Mouse (Mus musculus) limb, embryonic 11.5 days (tissue): ENCODE measurements at regions not wholly inside any gene's neighbourhood (a gene's known extent, or its start where the extent isn't known, plus 50 kb on each side); places are given as distances from the start of the nearest gene placed in this dataset.
A peak's percentile ranks its signal among the peaks of the same experiment; 100 is the strongest.

ENCODE experiments used
- ATAC-seq: fragments of 200-750 bp; cut with Nextera tagmentation; 2 replicates; pipeline ENCODE4 v1.8.0; 2017; ENCODE audit warnings: low read depth; ENCODE audit not compliant: insufficient number of reproducible peaks, low FRiP score, low TSS enrichment
- DNase-seq: peaks from one replicate; pipeline ENCODE4 v3.0.0-alpha.2; 2015; ENCODE audit warnings: low spot score
- H3K27ac ChIP-seq: fragments of 300-500 bp; sonication (generic); replicated peaks from 2 replicates; pipeline ENCODE4 v1.5.1; 2014; ENCODE audit warnings: low read depth, mild to moderate bottlenecking, low read length
- H3K27me3 ChIP-seq: fragments of 300-500 bp; sonication (generic); 2 replicates; pipeline ENCODE4 v1.6.1; 2014; ENCODE audit warnings: mild to moderate bottlenecking, low read length, mixed read lengths; ENCODE audit not compliant: control insufficient read depth, insufficient read depth
- H3K36me3 ChIP-seq: fragments of 300-500 bp; sonication (generic); 2 replicates; pipeline ENCODE4 v1.6.1; 2014; ENCODE audit warnings: mild to moderate bottlenecking, low read length, moderate library complexity, mixed read lengths; ENCODE audit not compliant: control insufficient read depth, insufficient read depth
- H3K4me1 ChIP-seq: fragments of 300-500 bp; sonication (generic); 2 replicates; pipeline ENCODE4 v1.6.1; 2014; ENCODE audit warnings: low read length, mixed read lengths; ENCODE audit not compliant: control insufficient read depth, insufficient read depth
- H3K4me2 ChIP-seq: fragments of 300-500 bp; sonication (generic); 2 replicates; pipeline ENCODE4 v1.6.1; 2014; ENCODE audit warnings: low read depth, mild to moderate bottlenecking, moderate library complexity; ENCODE audit not compliant: severe bottlenecking
- H3K4me3 ChIP-seq: fragments of 300-500 bp; sonication (generic); 2 replicates; pipeline ENCODE4 v1.5.1; 2014; ENCODE audit warnings: low read depth, low read length
- H3K9ac ChIP-seq: fragments of 300-500 bp; sonication (generic); 2 replicates; pipeline ENCODE4 v1.6.1; 2014; ENCODE audit warnings: mild to moderate bottlenecking, low read length
- H3K9me3 ChIP-seq: fragments of 300-500 bp; sonication (generic); 2 replicates; pipeline ENCODE4 v1.6.1; 2016; ENCODE audit warnings: low read length; ENCODE audit not compliant: control insufficient read depth
- WGBS: fragments of 180-500 bp; shearing (Covaris S2); extraction: QIAGEN DNeasy Blood & Tissue Kit; methylation state at CpG from one replicate; pipeline ENCODE4 v1.1.7; 2014; 5-methylcytosine and 5-hydroxymethylcytosine counted together

DNA sequence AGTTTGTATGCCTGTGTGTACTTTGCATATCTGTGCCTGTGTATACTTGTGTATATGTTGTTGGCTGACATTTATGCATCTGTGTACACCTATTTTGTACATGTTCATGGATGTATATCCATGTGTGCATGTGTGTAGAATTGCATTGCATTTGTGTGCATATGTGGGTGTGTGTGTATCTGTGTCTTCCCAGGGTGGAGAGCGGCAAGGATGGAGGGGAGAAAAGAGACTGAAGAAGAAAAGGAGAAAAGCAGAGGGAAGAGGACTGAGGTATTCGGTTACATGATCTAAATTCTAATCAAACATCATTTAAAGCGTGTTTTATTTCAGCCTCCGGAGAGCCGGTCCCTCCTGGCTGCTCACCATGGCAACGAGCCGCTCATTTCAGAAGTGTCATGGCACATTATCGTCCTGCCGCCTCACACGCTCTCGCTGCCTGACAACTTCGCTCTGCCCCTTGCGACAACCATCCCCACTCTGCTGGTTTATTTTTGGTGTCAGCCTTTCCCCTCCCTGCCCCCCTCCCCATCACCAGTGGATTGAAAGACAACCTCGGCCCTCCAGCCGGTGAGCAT is 58.6 kb downstream of the Mrm1 start:
- 38% methylated on average over 15 of the region's 15 CpGs for WGBS
- H3K9me3 ChIP-seq, result no peaks in the 10 kb centered on the region
- H3K36me3 ChIP-seq, result no peaks in the 10 kb centered on the region
- no peak overlapping the region for H3K27ac ChIP-seq
- H3K27me3 ChIP-seq, result 0 out of 2 replicates have a peak, but pooled peaks cover 3% of the 10 kb centered on the region
- ATAC-seq (no peak), DNase-seq (no peak)
- peaks cover 9% of the 10 kb centered on the region; the same call in 1 of the 2 replicates for H3K4me1 ChIP-seq
- H3K9ac ChIP-seq, result no peak overlapping the region
- H3K4me3 ChIP-seq, result no peak overlapping the region
- no peak overlapping the region for H3K4me2 ChIP-seq

DNA sequence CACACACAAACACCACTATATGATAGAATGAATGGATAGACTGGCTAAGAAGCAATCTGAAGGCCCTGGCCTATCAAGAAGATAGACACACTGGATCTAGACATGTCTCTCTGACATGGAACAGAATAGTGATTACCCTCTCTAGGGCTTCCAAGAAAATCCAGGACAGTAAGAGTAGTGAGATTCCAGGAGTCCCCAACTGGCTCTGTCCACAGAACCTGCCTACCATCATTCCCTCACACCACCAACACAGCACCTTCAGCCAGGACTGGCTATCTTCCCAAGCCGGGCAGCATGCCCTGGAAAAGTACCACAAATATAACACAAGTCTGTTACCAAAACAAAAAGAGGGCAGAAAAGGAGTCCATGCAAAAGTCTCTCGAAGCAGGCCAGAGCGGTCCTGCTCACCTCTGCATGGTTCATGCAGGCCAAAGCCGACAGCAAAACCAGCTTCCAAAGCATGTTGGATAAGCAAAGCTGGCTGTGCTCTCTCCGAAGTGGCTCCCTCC is 59.8 kb downstream of the Mrm1 start:
- WGBS, result 87% methylated on average over 5 of the region's 5 CpGs
- Histone ChIP-seq H3K4me1 (peaks cover 3% of the 10 kb centered on the region; the same call in 1 of the 2 replicates), H3K36me3 (no peaks in the 10 kb centered on the region), H3K27me3 (no peaks in the 10 kb centered on the region), H3K9ac (no peak overlapping the region), H3K9me3 (no peaks in the 10 kb centered on the region), H3K4me3 (no peak overlapping the region), H3K27ac (no peak overlapping the region), H3K4me2 (no peak overlapping the region)
- ATAC-seq, result no peak
- DNase-seq, result no peak

DNA sequence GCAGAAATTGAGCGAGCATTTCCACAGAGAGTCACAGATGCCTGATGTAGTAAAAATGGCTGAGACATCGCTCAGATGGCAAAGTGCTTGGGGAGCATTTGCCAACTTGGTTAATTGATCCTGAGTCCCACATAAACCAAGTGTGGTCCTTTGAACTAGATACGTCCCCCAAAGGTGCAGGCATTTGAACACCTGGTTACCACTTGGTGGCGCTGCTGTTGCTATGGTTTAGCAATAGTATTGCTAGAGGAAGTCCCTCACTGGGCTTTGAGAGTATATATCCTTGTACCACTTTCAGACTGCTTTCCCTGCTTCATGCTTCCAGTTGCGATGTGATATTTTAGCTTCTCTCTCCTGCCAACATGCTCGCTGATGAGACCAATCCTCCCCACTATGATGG is 67.3 kb downstream of the Mrm1 start:
- no peak overlapping the region for H3K9ac ChIP-seq
- no peak for ATAC-seq
- 75% methylated on average over 6 of the region's 6 CpGs for WGBS
- H3K27me3 ChIP-seq, result no peaks in the 10 kb centered on the region
- no peak overlapping the region for H3K4me2 ChIP-seq
- H3K27ac ChIP-seq, result no peak overlapping the region
- H3K4me1 ChIP-seq, result no peaks in the 10 kb centered on the region
- H3K4me3 ChIP-seq, result no peak overlapping the region
- H3K9me3 ChIP-seq, result no peaks in the 10 kb centered on the region
- H3K36me3 ChIP-seq, result no peaks in the 10 kb centered on the region
- no peak for DNase-seq

DNA sequence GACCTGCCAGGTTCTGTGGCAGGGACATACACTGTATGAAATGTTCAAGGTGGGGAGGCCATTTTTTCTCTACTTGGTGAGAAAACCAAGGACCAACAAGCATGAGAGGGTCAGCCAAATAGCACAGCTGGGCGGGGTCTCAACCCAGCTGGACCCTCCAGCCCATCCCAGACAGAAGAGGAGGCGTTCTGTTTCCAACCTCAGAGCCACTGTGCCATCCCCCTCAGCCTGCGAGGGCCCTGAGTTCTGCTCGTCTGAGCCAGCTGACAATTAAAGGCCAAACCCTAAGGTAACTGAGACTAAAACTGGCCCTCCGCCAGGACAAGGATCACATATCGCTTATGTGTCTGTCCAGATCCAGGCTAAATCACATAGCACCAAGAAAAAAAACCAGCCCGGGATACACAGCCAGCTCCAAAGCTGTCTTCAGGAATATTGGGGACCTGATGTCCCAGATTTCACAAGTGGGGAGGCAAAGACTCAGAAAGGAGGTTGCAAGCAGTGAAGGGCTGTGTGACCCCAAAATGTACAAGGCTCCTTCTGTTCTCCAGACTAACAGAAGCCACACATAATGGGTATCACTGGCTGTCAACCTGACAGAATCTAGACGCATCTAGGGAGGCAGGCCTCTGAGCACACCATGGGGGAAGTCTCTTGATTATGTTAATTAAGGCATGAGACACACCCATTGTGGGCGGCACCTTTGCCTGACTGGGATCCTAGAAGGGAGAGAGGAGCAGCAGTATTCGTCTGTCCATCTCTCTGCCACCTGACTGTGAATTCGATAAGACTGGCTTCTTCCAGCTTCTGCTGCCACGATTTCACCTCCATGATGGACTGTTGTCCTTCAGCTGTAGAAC is 69.6 kb downstream of the Mrm1 start:
- Histone ChIP-seq H3K9me3 (no peaks in the 10 kb centered on the region), H3K27me3 (no peaks in the 10 kb centered on the region), H3K27ac (no peak overlapping the region), H3K36me3 (no peaks in the 10 kb centered on the region), H3K4me2 (no peak overlapping the region), H3K9ac (no peak overlapping the region), H3K4me3 (no peak overlapping the region), H3K4me1 (0 out of 2 replicates have a peak, but pooled peaks cover 3% of the 10 kb centered on the region)
- no peak for ATAC-seq
- no peak for DNase-seq
- WGBS, result 42% methylated on average over 12 of the region's 12 CpGs

DNA sequence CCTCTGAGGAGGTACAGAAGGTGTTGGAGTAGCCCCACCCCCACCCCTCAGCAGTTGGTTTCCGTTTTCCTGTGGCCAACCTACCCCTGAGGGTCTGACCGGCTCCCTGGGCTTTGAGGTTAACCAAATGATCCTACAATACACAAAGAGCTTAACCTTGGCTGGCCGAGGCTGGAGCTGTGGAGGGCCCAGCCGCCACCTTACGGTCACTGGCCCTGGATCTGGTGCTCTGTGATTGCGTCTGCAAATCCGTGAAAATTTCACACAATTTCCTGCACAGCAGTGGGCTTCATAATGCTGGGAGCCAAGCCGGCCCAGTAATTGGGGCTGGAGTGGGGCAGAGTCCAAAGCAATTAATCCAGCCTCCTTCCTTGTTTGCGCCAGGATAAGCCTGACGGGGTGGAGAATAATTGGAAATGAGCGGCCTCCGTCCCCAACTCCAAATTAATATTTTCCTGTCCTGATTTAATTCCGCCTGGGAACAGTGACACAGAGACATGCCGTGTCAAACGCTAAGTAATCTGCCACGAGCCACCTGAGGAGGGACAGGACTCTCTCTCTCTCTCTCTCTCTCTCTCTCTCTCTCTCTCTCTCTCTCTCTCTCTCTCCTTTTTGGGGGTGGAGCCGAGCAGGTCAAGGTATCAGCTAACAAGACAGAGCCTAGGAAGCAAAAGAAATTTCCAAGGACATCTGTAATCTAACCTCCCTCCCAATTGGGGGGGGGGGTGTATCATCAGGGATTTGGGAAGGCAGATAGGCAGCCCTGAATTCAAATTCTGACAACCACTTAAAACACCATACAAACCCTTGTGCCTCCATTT is 80.3 kb downstream of the Mrm1 start:
- no peaks in the 10 kb centered on the region for H3K36me3 ChIP-seq
- peak overlapping the region; percentile 24; the same call in 1 of the 2 replicates for H3K4me2 ChIP-seq
- no peak overlapping the region for H3K4me3 ChIP-seq
- H3K4me1 ChIP-seq, result peaks cover 6% of the 10 kb centered on the region
- no peak overlapping the region for H3K9ac ChIP-seq
- peak overlapping the region; percentile 42; the same call in 1 of the 2 replicates for H3K27ac ChIP-seq
- H3K9me3 ChIP-seq, result no peaks in the 10 kb centered on the region
- ATAC-seq (peak; percentile 62), DNase-seq (peak; percentile 71)
- 5% methylated on average over 17 of the region's 17 CpGs for WGBS
- H3K27me3 ChIP-seq, result no peaks in the 10 kb centered on the region

DNA sequence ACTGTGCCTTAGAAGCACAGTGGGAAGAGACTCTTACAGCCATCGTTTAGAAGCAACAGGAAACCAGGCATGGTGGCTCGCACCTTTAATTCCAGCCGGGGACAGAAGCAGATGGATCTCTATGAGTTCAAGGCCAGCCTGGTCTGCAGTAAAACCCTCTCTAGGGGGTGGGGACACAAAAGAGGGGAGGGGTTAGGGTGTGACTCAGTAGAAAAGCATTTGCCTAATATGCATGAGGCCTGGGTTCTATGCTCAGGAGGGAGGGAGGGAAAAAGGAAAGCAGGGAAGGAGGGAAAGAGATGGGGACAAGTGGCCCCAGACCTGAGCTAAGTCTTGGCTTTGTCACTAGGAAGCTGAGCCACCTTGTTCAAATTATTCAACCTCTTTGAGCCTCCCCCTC is 81.2 kb downstream of the Mrm1 start:
- Histone ChIP-seq H3K9me3 (no peaks in the 10 kb centered on the region), H3K36me3 (no peaks in the 10 kb centered on the region), H3K4me2 (no peak overlapping the region), H3K27me3 (no peaks in the 10 kb centered on the region), H3K4me3 (no peak overlapping the region), H3K27ac (peak overlapping the region; percentile 42; the same call in 1 of the 2 replicates), H3K9ac (no peak overlapping the region), H3K4me1 (peaks cover 6% of the 10 kb centered on the region)
- DNase-seq, result no peak
- WGBS, result 30% methylated on average over 3 of the region's 3 CpGs
- ATAC-seq, result no peak

DNA sequence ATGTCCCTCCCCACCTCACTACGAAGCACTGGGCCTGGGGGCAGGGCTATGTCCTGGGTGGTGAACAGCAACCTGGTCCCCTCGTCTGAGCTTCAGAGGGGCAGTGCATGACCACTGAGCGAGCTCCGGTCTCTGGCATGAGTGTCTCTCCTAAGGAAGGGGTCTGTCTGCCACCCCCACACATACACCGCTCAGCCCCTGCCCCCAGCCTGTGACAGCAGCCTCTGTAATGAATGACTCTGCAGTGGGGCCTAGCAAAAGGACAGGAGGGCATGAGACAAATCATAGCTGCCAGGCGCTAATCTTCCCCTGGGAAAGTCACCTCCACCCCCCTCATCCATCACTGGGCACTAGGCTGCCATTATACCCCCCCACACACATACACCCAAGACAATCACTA is 87.4 kb downstream of the Mrm1 start:
- H3K27me3 ChIP-seq, result no peaks in the 10 kb centered on the region
- no peaks in the 10 kb centered on the region for H3K4me1 ChIP-seq
- H3K4me2 ChIP-seq, result no peak overlapping the region
- no peaks in the 10 kb centered on the region for H3K9me3 ChIP-seq
- H3K4me3 ChIP-seq, result no peak overlapping the region
- DNase-seq (no peak), ATAC-seq (no peak)
- H3K36me3 ChIP-seq, result no peaks in the 10 kb centered on the region
- H3K27ac ChIP-seq, result no peak overlapping the region
- WGBS, result 65% methylated on average over 6 of the region's 6 CpGs
- H3K9ac ChIP-seq, result no peak overlapping the region

DNA sequence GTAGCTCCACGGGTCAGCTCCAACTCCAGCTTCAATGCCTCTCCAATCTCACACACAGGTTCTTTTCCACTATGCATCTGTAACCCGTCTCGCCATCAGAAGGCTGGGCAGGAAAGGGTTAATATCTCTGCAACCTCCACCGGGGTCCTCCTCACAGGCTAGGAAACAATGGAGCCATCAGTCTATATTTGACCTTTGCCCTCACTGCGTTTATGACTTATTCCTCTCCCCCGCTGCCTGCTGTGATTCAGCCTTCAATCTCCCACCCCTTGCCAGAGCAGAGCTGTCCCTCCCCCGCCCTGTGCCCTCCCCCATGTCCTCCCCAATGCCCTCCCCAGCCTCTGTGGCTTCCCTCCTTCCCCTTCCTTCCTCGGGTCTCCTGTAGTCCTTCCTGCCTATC is 89.1 kb downstream of the Mrm1 start:
- no peaks in the 10 kb centered on the region for H3K36me3 ChIP-seq
- H3K27ac ChIP-seq, result no peak overlapping the region
- H3K9ac ChIP-seq, result no peak overlapping the region
- no peaks in the 10 kb centered on the region for H3K27me3 ChIP-seq
- WGBS, result 39% methylated on average over 8 of the region's 8 CpGs
- no peak for DNase-seq
- no peaks in the 10 kb centered on the region for H3K4me1 ChIP-seq
- no peak overlapping the region for H3K4me3 ChIP-seq
- no peak overlapping the region for H3K4me2 ChIP-seq
- ATAC-seq, result no peak
- H3K9me3 ChIP-seq, result no peaks in the 10 kb centered on the region
